Mouse (Mus musculus) liver, postnatal 0 days (tissue): Measurements from ENCODE around the gene Hp1bp3.

Experiments
- CTCF ChIP-seq: sonication (generic); IDR thresholded peaks from 2 replicates; pipeline ENCODE4 v1.5.1; 2016; ENCODE audit warnings: antibody characterized with exemption, low read depth
- EP300 ChIP-seq: IDR thresholded peaks from 2 replicates; pipeline ENCODE4 v1.6.1; 2016; ENCODE audit warnings: antibody characterized with exemption, low read depth, mild to moderate bottlenecking

DNA sequence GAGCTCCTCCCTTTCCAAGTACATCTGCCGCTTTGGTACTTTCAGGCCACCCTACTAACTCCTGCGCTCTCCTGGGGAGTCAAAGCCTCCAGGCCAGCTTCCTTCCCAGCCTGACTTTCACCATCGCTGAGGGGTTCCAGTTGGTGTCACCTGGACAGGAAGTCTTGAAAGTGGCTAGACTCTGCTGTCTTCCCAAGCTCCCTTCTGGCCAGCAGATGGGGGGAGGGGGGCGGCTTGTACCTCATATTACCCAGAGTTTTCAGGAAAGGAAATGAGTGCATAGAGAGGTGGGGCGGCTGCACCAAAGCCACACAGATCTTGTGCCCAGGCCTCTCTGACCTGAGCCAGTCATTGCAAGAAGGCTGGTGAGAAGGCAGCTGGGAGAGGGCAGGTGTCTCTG lies 36.1 kb downstream of the Hp1bp3 start:
- TF ChIP-seq EP300 (no peak), CTCF (no peak)
